Mouse (Mus musculus): Measurements from ENCODE around the gene Gm13040.
"Not testable (repeated sequence)": the region's sequence is repeated elsewhere in the genome, so short reads cannot be mapped to it uniquely, and the experiment has no call there.

The Gm13040 gene

DNA sequence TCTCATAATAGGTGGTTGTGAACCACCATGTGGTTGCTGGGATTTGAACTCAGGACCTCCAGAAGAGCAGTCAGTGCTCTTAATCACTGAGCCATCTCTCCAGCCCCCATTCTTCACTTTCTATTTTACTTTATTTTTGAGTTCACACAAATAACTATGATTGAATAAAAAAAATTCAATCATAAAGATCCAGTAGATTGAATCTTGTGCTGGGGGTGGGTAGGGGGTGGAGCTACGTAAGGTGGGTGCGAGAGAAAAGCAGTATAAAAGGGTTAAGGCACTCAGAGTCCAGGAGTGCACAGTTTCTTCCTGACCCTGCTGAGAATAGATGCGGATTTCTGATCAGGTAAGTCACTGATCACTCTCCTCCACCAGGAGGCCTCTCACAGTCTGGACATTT, at the start of gene Gm13040:
Gene Gm13040 (plus strand): TSS at position 301 of the 400 bp plus-strand sequence.
- DNase-seq, result not testable (repeated sequence)

DNA sequence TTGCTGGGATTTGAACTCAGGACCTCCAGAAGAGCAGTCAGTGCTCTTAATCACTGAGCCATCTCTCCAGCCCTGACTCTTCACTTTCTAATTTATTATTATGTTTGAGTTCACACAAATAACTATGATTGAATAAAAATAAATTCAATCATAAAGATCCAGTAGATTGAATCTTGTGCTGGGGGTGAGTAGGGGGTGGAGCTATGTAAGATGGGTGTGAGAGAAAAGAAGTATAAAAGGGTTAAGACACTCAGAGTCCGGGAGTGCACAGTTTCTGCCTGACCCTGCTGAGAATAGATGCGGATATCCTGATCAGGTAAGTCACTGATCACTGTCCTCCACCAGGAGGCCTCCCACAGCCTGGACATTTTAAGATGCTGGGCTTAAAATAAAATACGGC, 24.7 kb upstream of the Gm13040 start, which contains the start of gene Gm13043:
Gene Gm13043 (plus strand): TSS at position 301 of the 400 bp plus-strand sequence.
- DNase-seq, result no peak

DNA sequence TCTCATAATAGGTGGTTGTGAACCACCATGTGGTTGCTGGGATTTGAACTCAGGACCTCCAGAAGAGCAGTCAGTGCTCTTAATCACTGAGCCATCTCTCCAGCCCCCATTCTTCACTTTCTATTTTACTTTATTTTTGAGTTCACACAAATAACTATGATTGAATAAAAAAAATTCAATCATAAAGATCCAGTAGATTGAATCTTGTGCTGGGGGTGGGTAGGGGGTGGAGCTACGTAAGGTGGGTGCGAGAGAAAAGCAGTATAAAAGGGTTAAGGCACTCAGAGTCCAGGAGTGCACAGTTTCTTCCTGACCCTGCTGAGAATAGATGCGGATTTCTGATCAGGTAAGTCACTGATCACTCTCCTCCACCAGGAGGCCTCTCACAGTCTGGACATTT, 15.6 kb downstream of the Gm13040 start, which contains the start of the genes BC080695 and Gm13057:
Gene BC080695 (plus strand): TSS at position 301 of the 400 bp plus-strand sequence.
Gene Gm13057 (plus strand): TSS at position 310 of the 400 bp plus-strand sequence.
- not testable (repeated sequence) for DNase-seq
